Mouse (Mus musculus) T-cell, adult 2 months (primary cell): ENCODE results near the gene A430078G23Rik.

Experiments used
- DNase-seq: peaks from one replicate; pipeline ENCODE4 v3.0.0; 2022; ENCODE audit warnings: low spot score

The A430078G23Rik gene

GRCm38 (mm10) chr8:3411901-3412301, 58.7 kb downstream of the A430078G23Rik start:
- no peak for DNase-seq

DNA sequence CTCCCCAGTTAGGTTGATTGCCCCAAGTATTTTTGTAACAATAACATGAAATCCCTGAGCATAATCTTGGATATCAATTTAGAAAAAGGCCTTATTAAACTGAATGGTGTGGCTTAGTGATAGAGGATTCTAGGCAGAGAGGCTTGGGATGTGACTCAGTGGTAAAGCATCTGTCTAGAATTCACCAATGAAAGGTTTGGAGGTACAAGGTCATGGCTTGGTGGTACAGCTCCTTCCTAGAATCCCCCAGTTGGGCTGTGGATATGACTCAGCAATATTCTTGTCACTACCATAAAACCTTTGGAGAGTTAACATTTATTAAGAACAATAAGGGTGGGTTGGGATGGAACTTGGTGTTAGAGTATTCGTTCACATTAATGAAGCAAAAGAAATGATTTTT, 59.6 kb downstream of the A430078G23Rik start:
- DNase-seq = no peak

GRCm38 (mm10) chr8:3414639-3415190, 61.5 kb downstream of the A430078G23Rik start:
- DNase-seq = no peak

DNA sequence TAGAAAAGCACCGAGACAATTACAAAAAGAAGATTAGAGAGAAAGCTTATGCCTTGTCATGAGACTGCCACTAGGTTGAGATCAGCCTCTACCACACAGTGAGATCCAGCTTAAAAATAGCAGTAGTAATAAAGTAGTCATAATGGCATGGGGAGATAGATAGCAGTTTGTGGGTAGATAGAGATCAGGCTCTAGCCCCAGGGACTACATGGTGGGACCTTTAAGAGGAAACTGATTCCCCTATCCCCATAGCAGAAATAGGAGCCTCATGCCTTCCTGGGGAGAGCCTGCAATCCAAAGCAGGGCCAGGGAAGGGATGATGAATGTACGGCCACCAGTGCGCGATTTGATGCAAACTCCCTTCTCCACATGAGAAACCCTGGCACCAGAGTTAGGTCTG, 62.0 kb downstream of the A430078G23Rik start:
- DNase-seq = no peak

DNA sequence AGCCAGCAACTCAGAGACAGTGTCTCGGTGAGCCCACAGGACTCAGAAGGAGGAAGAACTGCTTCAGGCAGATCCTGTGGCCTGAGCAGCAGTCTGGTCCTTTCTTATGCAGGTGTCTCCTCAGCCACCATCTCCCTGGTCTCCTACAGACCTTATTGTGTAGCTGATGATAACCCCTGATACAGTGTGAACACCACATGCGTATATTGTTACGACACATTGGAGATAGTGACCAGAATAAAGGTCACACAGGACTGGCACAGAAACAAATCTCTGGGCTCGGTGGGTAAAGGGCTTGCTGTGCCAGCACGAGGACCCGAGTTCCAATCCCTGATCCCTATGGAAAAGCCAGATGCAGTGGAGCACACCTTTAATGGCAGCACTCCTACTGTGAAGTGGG, 62.4 kb downstream of the A430078G23Rik start:
- no peak for DNase-seq

DNA sequence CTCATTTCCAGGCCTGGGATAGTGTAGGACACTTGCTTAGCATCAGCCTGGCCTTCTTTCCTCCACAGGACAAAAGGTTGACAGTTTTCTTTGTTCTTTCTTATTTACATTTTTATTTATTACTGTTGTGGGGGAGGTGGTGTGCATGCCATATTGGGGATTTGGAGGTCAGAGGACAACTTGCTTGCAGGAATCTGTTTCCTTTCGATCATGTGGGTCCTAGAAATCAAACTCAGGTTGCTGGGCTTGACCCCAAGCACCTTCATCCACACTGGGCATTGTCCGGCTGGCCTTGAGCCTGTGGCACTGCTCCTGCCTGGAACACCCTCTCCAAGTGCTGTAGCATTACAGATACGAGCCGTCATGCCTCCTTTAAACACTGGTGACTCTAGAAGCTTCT, 63.6 kb downstream of the A430078G23Rik start:
- DNase-seq = no peak

- no peak for DNase-seq
These were observed 64.2 kb downstream of the A430078G23Rik start for GRCm38 (mm10) chr8:3417455-3417854.

DNA sequence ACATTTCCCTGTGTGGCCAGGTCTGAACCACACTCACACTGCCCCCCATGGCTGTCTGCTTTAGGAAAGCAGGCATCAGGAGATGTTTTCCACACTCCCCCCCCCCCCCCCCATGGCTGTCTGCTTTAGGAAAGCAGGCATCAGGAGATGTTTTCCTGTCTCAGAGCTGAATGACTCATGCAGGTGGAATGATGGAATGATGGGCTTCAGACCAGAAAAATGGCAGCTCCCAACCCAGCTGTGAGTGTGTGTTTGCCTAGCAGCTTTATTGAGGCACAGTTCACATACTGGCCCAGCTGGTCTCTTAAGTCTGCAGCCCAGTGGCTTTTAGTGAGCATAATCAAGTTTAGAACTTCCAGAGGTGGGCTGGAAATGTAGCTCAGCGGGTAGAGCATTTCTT, 64.9 kb downstream of the A430078G23Rik start:
- DNase-seq = no peak

DNA sequence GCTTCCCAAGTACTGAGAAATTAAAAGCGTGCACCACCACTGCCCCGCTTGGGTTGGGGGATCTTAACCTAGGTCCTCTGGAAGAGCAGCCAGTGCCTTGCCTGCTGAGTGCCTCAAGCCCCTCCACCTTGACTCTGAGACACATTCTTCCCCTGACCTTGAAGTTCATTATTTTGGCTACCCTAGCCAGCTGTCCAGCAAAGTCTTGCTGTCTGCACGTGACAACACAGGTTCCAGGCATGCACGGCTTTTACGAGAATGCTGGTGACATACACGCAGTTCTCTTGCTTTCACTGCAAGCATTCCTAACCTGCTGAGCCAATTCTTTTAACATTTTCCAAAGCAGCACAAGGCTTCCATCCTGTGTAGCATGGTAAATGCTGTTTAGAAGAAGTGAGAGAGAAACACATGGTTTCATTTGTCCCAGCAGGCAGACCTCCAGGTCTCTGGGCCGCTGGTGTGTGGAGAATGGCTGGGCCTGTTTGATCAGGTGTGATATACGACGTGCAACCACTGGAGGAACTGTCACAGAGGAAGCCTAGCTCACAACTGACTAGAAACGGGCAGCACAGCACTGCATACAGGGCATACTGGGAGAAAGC, 67.0 kb downstream of the A430078G23Rik start:
- no peak for DNase-seq

DNA sequence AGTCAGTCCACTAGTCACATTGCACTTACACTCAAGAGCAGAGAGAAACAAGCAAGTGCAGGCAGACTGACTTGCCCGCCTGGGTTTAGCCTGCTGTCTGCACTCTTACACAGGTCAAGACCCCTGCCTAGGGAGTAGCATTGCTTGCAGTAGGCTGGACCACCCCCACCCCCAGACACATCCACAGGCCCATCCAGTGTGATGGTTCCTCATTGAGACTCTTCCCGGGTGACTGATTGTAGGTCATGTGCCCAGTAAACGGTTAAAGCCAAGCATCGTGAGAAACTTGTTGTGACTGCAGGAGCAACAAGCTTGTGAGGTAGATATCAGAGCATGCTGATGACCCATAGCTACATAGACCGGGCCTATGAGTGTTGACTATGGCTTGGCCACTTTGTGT, 68.3 kb downstream of the A430078G23Rik start:
- DNase-seq = no peak

- DNase-seq = no peak
These were observed 72.0 kb downstream of the A430078G23Rik start for GRCm38 (mm10) chr8:3425217-3425616.

DNA sequence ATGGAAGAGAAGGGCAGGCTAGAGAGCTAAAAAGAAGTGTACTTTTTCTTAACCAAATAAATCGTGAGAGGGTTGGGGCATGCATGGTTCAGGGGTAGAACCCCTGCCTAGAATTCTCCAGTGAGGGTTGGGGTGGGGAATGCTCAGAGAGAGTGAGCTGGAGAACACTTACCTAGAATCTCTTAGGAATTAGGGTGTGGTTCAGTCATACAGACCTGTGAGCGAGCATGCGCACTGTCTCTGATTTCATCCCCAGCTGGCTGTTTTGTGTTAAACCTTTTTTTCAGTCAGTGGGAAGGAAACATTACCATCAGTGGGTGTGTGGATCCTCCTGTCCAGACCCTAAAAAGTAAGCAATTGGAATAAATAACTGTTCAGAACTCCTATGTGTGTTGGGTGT, 73.0 kb downstream of the A430078G23Rik start:
- no peak for DNase-seq

DNA sequence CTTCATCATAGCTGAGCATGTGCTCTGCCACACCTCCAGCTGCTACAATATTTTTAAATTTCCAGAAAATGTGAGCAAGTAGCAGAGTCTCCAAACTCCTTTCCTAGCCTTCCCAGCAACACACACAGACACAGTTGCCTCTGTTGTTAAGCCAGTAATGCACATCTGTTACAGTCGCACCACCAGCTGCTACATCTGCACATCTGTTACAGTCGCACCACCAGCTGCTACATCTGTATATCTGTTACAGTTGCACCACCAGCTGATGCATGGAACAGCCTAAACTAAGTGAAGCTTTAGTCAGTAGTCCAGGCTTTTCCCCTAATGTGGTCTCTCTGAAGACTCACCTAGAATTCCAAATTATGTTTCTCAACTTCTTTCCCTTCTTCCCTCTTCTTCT, 75.2 kb downstream of the A430078G23Rik start:
- no peak for DNase-seq

- DNase-seq = no peak
These were observed 76.8 kb downstream of the A430078G23Rik start for GRCm38 (mm10) chr8:3429966-3430365.

DNA sequence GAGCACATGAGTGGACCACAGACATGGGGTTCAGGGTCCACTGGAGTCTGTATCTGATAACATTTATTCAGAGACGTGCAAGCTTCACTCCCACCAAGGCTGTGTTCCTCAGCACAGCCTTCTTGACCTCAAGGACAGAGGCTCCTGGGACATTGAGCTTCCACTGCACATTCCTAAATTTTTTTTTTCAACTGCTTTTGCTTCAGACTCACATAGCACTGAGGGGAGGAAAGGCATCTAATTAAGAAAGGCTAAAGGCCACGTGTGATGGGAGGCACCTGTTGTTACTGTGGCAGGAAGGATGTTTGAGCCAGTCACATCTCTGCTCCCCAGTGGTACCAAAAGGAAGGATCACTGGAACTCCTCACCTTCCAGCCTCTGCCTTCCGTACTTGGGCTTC, 77.9 kb downstream of the A430078G23Rik start:
- no peak for DNase-seq

GRCm38 (mm10) chr8:3436492-3436891, 83.3 kb downstream of the A430078G23Rik start:
- no peak for DNase-seq

GRCm38 (mm10) chr8:3439510-3439909, 86.3 kb downstream of the A430078G23Rik start:
- DNase-seq = peak; percentile 9
